ENCODE assay signal across 27 mouse cellular contexts in genomic region chr15:82231100-82231499, GRCm38 (mm10). TPM values are rescaled to one million over a fixed set of nuclear protein-coding genes. Genes with fewer than 3 reads are reported as not detected.
DNase-seq lines count a peak whose midpoint lies in the region; ATAC-seq and TF ChIP-seq lines count a peak whose summit lies in the region.
"Had no signal": no experiment of that assay in that cellular context is flagged by ENCODE, and none has a peak within 500 bp of the region (broad histone marks: within the 10 kb centered on the region; RNA-seq: fewer than 3 reads in every experiment).

No protein-coding gene starts in this region.

- no peak overlapping the region for H3K27ac ChIP-seq in forebrain, embryonic 14.5 days (ENCODE audit: low read depth, low read length)
- no peak overlapping the region for H3K27ac ChIP-seq in forebrain, embryonic 13.5 days
- H3K27ac ChIP-seq in liver, embryonic 12.5 days: peak overlapping the region; percentile 90
- no peak overlapping the region for H3K27ac ChIP-seq in liver, postnatal 0 days (ENCODE audit: low read depth)
- no peak overlapping the region for H3K27ac ChIP-seq in forebrain, embryonic 16.5 days (ENCODE audit: low read length)
- H3K27ac ChIP-seq in cerebellum, adult 2 months (ENCODE audit: insufficient read depth, low read length): no peak overlapping the region
- H3K27ac ChIP-seq: gastrocnemius, adult 2 months; hindbrain, embryonic 14.5 days; left cerebral cortex, adult 2 months; limb, embryonic 15.5 days; neural tube, embryonic 13.5 days had no signal

- no peak for TF ChIP-seq CTCF in liver, postnatal 0 days (IDR thresholded peaks at IDR 0.05; ENCODE audit: low read depth)
- TF ChIP-seq CTCF in cerebellum, adult 2 months (IDR thresholded peaks at IDR 0.05; ENCODE audit: borderline replicate concordance, insufficient read depth, low read depth, low read length): no peak

- ATAC-seq in forebrain, embryonic 14.5 days: peak; percentile 32; the same call in 1 of the 2 replicates
- no peak for ATAC-seq in forebrain, embryonic 13.5 days
- no peak for ATAC-seq in liver, embryonic 12.5 days
- ATAC-seq in liver, postnatal 0 days: no peak
- ATAC-seq in forebrain, embryonic 16.5 days: peak; percentile 43; the same call in 1 of the 2 replicates
- ATAC-seq: inflammation-experienced regulatory T-cells, adult 6 months; midbrain, embryonic 16.5 days; Patski had no signal

- no peaks in the 10 kb centered on the region for H3K9me3 ChIP-seq in forebrain, embryonic 14.5 days (replicated peaks; ENCODE audit: control insufficient read depth, low read length)
- H3K9me3 ChIP-seq in forebrain, embryonic 13.5 days (replicated peaks): no peaks in the 10 kb centered on the region
- no peaks in the 10 kb centered on the region for H3K9me3 ChIP-seq in liver, embryonic 12.5 days (replicated peaks)
- H3K9me3 ChIP-seq in liver, postnatal 0 days (ENCODE audit: low read length): no peaks in the 10 kb centered on the region
- H3K9me3 ChIP-seq in forebrain, embryonic 16.5 days (ENCODE audit: control insufficient read depth, low read length): no peaks in the 10 kb centered on the region
- H3K9me3 ChIP-seq: G1E; limb, embryonic 15.5 days; neural tube, embryonic 13.5 days had no signal

- whole genome bisulfite sequencing in forebrain, embryonic 14.5 days: 75% methylated on average over 4 of the region's 4 CpGs
- WGBS in forebrain, embryonic 13.5 days: 77% methylated on average over 4 of the region's 4 CpGs
- WGBS in liver, embryonic 12.5 days (ENCODE audit: insufficient replicate concordance): 66% methylated on average over 4 of the region's 4 CpGs
- 73% methylated on average over 4 of the region's 4 CpGs for WGBS in liver, postnatal 0 days (ENCODE audit: insufficient replicate concordance)
- WGBS in forebrain, embryonic 16.5 days: 92% methylated on average over 3 of the region's 4 CpGs
- 76% methylated on average over 4 of the region's 4 CpGs for WGBS in cerebellum, adult 2 months

- peaks cover 6% of the 10 kb centered on the region for H3K36me3 ChIP-seq in forebrain, embryonic 14.5 days (ENCODE audit: control insufficient read depth, insufficient read depth, low read length)
- peaks cover 12% of the 10 kb centered on the region for H3K36me3 ChIP-seq in forebrain, embryonic 13.5 days (ENCODE audit: poor library complexity, severe bottlenecking)
- H3K36me3 ChIP-seq in liver, embryonic 12.5 days: peaks cover 13% of the 10 kb centered on the region; the same call in 1 of the 2 replicates
- no peaks in the 10 kb centered on the region for H3K36me3 ChIP-seq in liver, postnatal 0 days (replicated peaks; ENCODE audit: insufficient read depth, low read length)
- H3K36me3 ChIP-seq in forebrain, embryonic 16.5 days (ENCODE audit: control insufficient read depth, insufficient read depth): no peaks in the 10 kb centered on the region
- H3K36me3 ChIP-seq: neural tube, embryonic 13.5 days had no signal

- TF ChIP-seq POLR2A in cerebellum, adult 2 months (IDR thresholded peaks at IDR 0.05; ENCODE audit: borderline replicate concordance, insufficient read depth, low read length): no peak

- no peaks in the 10 kb centered on the region for H3K4me1 ChIP-seq in forebrain, embryonic 14.5 days (ENCODE audit: control insufficient read depth, insufficient read depth, low read length)
- H3K4me1 ChIP-seq in forebrain, embryonic 13.5 days: peaks cover 13% of the 10 kb centered on the region
- peaks cover 54% of the 10 kb centered on the region for H3K4me1 ChIP-seq in liver, embryonic 12.5 days
- peaks cover 20% of the 10 kb centered on the region for H3K4me1 ChIP-seq in liver, postnatal 0 days (ENCODE audit: insufficient read depth)
- H3K4me1 ChIP-seq in forebrain, embryonic 16.5 days (replicated peaks; ENCODE audit: control insufficient read depth, insufficient read depth, low read length): peaks cover 9% of the 10 kb centered on the region
- peaks cover 28% of the 10 kb centered on the region for H3K4me1 ChIP-seq in cerebellum, adult 2 months (ENCODE audit: control insufficient read depth, insufficient read depth, low read length)
- H3K4me1 ChIP-seq: neural tube, embryonic 13.5 days had no signal

- no peak overlapping the region for H3K9ac ChIP-seq in forebrain, embryonic 14.5 days (ENCODE audit: low read length)
- no peak overlapping the region for H3K9ac ChIP-seq in forebrain, embryonic 13.5 days
- H3K9ac ChIP-seq in liver, embryonic 12.5 days: no peak overlapping the region
- H3K9ac ChIP-seq in liver, postnatal 0 days (replicated peaks): no peak overlapping the region
- no peak overlapping the region for H3K9ac ChIP-seq in forebrain, embryonic 16.5 days (replicated peaks; ENCODE audit: low read depth, low read length)
- H3K9ac ChIP-seq: hindbrain, embryonic 14.5 days; limb, embryonic 15.5 days; lung, embryonic 14.5 days; neural tube, embryonic 13.5 days had no signal

- no peak overlapping the region for H3K4me3 ChIP-seq in forebrain, embryonic 14.5 days (ENCODE audit: low read depth, low read length)
- no peak overlapping the region for H3K4me3 ChIP-seq in forebrain, embryonic 13.5 days
- H3K4me3 ChIP-seq in liver, embryonic 12.5 days: no peak overlapping the region
- no peak overlapping the region for H3K4me3 ChIP-seq in liver, postnatal 0 days (ENCODE audit: low read depth, low read length)
- no peak overlapping the region for H3K4me3 ChIP-seq in forebrain, embryonic 16.5 days (replicated peaks; ENCODE audit: low read length)
- H3K4me3 ChIP-seq in cerebellum, adult 2 months (replicated peaks; ENCODE audit: insufficient read depth, low read depth, low read length): no peak overlapping the region
- H3K4me3 ChIP-seq: erythroblast, embryonic 14.5 days; gastrocnemius, adult 2 months; left cerebral cortex, adult 2 months; limb, embryonic 15.5 days; myocyte; neural tube, embryonic 13.5 days had no signal

- DNase-seq in forebrain, embryonic 14.5 days (ENCODE audit: low spot score): no peak
- no peak for DNase-seq in liver, postnatal 0 days
- DNase-seq in A20 (ENCODE audit: low read depth, low spot score): peak; percentile 22
- DNase-seq in cerebellum, adult 2 months: no peak
- DNase-seq: adrenal gland, postnatal 36 days; B cell, adult 2 months; gastrocnemius, adult 2 months; heart, postnatal 4 days; kidney, adult 9 months; left cerebral cortex, postnatal 4 days; lung, postnatal 36 days had no signal

- TF ChIP-seq EP300 in liver, postnatal 0 days (IDR thresholded peaks at IDR 0.05; ENCODE audit: low read depth): no peak

- H3K27me3 ChIP-seq in forebrain, embryonic 14.5 days (replicated peaks; ENCODE audit: control insufficient read depth, insufficient read depth, low read length): no peaks in the 10 kb centered on the region
- H3K27me3 ChIP-seq in forebrain, embryonic 13.5 days: no peaks in the 10 kb centered on the region
- peaks cover 7% of the 10 kb centered on the region for H3K27me3 ChIP-seq in liver, embryonic 12.5 days (replicated peaks)
- H3K27me3 ChIP-seq in liver, postnatal 0 days (ENCODE audit: insufficient read depth, low read length): peaks cover 1% of the 10 kb centered on the region; the same call in 1 of the 2 replicates
- H3K27me3 ChIP-seq in forebrain, embryonic 16.5 days (replicated peaks; ENCODE audit: control insufficient read depth, insufficient read depth, low read length): no peaks in the 10 kb centered on the region
- no peaks in the 10 kb centered on the region for H3K27me3 ChIP-seq in cerebellum, adult 2 months (ENCODE audit: control insufficient read depth, insufficient read depth, low read length)
- H3K27me3 ChIP-seq: CH12.LX; limb, embryonic 15.5 days; neural tube, embryonic 13.5 days; Patski had no signal

- no peak overlapping the region for H3K4me2 ChIP-seq in forebrain, embryonic 14.5 days (ENCODE audit: low read length)
- H3K4me2 ChIP-seq in forebrain, embryonic 13.5 days: no peak overlapping the region
- H3K4me2 ChIP-seq in liver, embryonic 12.5 days: no peak overlapping the region
- H3K4me2 ChIP-seq in liver, postnatal 0 days (ENCODE audit: low read depth, low read length): no peak overlapping the region
- no peak overlapping the region for H3K4me2 ChIP-seq in forebrain, embryonic 16.5 days (ENCODE audit: low read length)
- H3K4me2 ChIP-seq: hindbrain, embryonic 14.5 days; limb, embryonic 15.5 days; lung, embryonic 14.5 days; neural tube, embryonic 13.5 days had no signal

RNA-seq across cellular contexts. Expression of gene Tnfrsf13c, which starts 6.9 kb away (rescaled TPM):
- polyA plus RNA-seq in forebrain, embryonic 14.5 days (2014; fragmentation: Nextera tagmentation; extraction: Ambion mirVana): 0.14 and 0.19 TPM in 2 replicates
- 0.15 and 0.22 TPM in 2 replicates for polyA plus RNA-seq in forebrain, embryonic 13.5 days (2015; fragmentation: Nextera tagmentation; extraction: Ambion mirVana)
- polyA plus RNA-seq in liver, embryonic 12.5 days (2016; fragmentation: Nextera tagmentation; extraction: Ambion mirVana): 0.30 TPM in 2 replicates
- polyA plus RNA-seq in liver, postnatal 0 days (2015; fragmentation: Nextera tagmentation; extraction: Ambion mirVana): 2.0 and 2.3 TPM in 2 replicates
- polyA plus RNA-seq in forebrain, embryonic 16.5 days (2015; fragmentation: Nextera tagmentation; extraction: Ambion mirVana): 0.10 and 0.25 TPM in 2 replicates
- polyA plus RNA-seq in cerebellum, adult 2 months (2012; rRNA removed): 0.89 and 0.93 TPM in 2 replicates
- polyA plus RNA-seq: lung, embryonic 14.5 days had no signal

RNA-seq across cellular contexts. Expression of gene Cenpm, which starts 13.4 kb away (rescaled TPM):
- 42.4 and 63.9 TPM in 2 replicates for polyA plus RNA-seq in forebrain, embryonic 14.5 days (2014; fragmentation: Nextera tagmentation; extraction: Ambion mirVana)
- polyA plus RNA-seq in forebrain, embryonic 13.5 days (2015; fragmentation: Nextera tagmentation; extraction: Ambion mirVana): 71.5 and 76.5 TPM in 2 replicates
- 48.3 and 51.2 TPM in 2 replicates for polyA plus RNA-seq in liver, embryonic 12.5 days (2016; fragmentation: Nextera tagmentation; extraction: Ambion mirVana)
- polyA plus RNA-seq in liver, postnatal 0 days (2015; fragmentation: Nextera tagmentation; extraction: Ambion mirVana): 27.8 and 30.7 TPM in 2 replicates
- 29.8 and 34.6 TPM in 2 replicates for polyA plus RNA-seq in forebrain, embryonic 16.5 days (2015; fragmentation: Nextera tagmentation; extraction: Ambion mirVana)
- polyA plus RNA-seq in cerebellum, adult 2 months (2012; rRNA removed): 3.2 and 3.6 TPM in 2 replicates

RNA-seq across cellular contexts. Expression of gene Shisa8, which starts 18.5 kb away (rescaled TPM):
- 0.61 and 0.77 TPM in 2 replicates for polyA plus RNA-seq in forebrain, embryonic 14.5 days (2014; fragmentation: Nextera tagmentation; extraction: Ambion mirVana)
- 0.74 and 0.77 TPM in 2 replicates for polyA plus RNA-seq in forebrain, embryonic 13.5 days (2015; fragmentation: Nextera tagmentation; extraction: Ambion mirVana)
- polyA plus RNA-seq in liver, embryonic 12.5 days (2016; fragmentation: Nextera tagmentation; extraction: Ambion mirVana): 0.31 and 0.37 TPM in 2 replicates
- 0.08 and 0.13 TPM in 2 replicates for polyA plus RNA-seq in liver, postnatal 0 days (2015; fragmentation: Nextera tagmentation; extraction: Ambion mirVana)
- polyA plus RNA-seq in forebrain, embryonic 16.5 days (2015; fragmentation: Nextera tagmentation; extraction: Ambion mirVana): 0.66 and 0.70 TPM in 2 replicates
- polyA plus RNA-seq in cerebellum, adult 2 months (2012; rRNA removed): 65.4 and 69.9 TPM in 2 replicates
- polyA plus RNA-seq: G1E; inflammation-experienced regulatory T-cells, adult 6 months had no signal

RNA-seq across cellular contexts. Expression of gene 1500009C09Rik, which starts 21.1 kb away (rescaled TPM):
- polyA plus RNA-seq in forebrain, embryonic 14.5 days (2014; fragmentation: Nextera tagmentation; extraction: Ambion mirVana): 13.2 and 19.3 TPM in 2 replicates
- polyA plus RNA-seq in forebrain, embryonic 13.5 days (2015; fragmentation: Nextera tagmentation; extraction: Ambion mirVana): 7.7 and 7.8 TPM in 2 replicates
- not detected in 2 replicates for polyA plus RNA-seq in liver, embryonic 12.5 days (2016; fragmentation: Nextera tagmentation; extraction: Ambion mirVana)
- polyA plus RNA-seq in liver, postnatal 0 days (2015; fragmentation: Nextera tagmentation; extraction: Ambion mirVana): not detected in 2 replicates
- polyA plus RNA-seq in forebrain, embryonic 16.5 days (2015; fragmentation: Nextera tagmentation; extraction: Ambion mirVana): 17.0 and 18.6 TPM in 2 replicates
- polyA plus RNA-seq in cerebellum, adult 2 months (2012; rRNA removed): 195 and 218 TPM in 2 replicates
- polyA plus RNA-seq: erythroblast, embryonic 14.5 days; G1E; heart, embryonic 16.5 days; inflammation-experienced regulatory T-cells, adult 6 months; limb, embryonic 15.5 days; lung, embryonic 14.5 days; myocyte; Patski had no signal

RNA-seq across cellular contexts. Expression of gene Sept3, which starts 43.6 kb away (rescaled TPM):
- 225 and 276 TPM in 2 replicates for polyA plus RNA-seq in forebrain, embryonic 14.5 days (2014; fragmentation: Nextera tagmentation; extraction: Ambion mirVana)
- 248 and 264 TPM in 2 replicates for polyA plus RNA-seq in forebrain, embryonic 13.5 days (2015; fragmentation: Nextera tagmentation; extraction: Ambion mirVana)
- polyA plus RNA-seq in liver, embryonic 12.5 days (2016; fragmentation: Nextera tagmentation; extraction: Ambion mirVana): 0.81 and 1.4 TPM in 2 replicates
- polyA plus RNA-seq in liver, postnatal 0 days (2015; fragmentation: Nextera tagmentation; extraction: Ambion mirVana): 0.06 and 0.07 TPM in 2 replicates
- polyA plus RNA-seq in forebrain, embryonic 16.5 days (2015; fragmentation: Nextera tagmentation; extraction: Ambion mirVana): 427 TPM in 2 replicates
- 306 and 367 TPM in 2 replicates for polyA plus RNA-seq in cerebellum, adult 2 months (2012; rRNA removed)
- polyA plus RNA-seq: erythroblast, embryonic 14.5 days; G1E; inflammation-experienced regulatory T-cells, adult 6 months had no signal

Comparison
In these comparisons a context has a peak if more than half of its experiments do, and no peak if none do; other contexts are left out.
1. ATAC-seq: peak in forebrain, embryonic 14.5 days (single experiment) and forebrain, embryonic 16.5 days (single experiment); none in forebrain, embryonic 13.5 days (single experiment), liver, embryonic 12.5 days (single experiment) and liver, postnatal 0 days (single experiment).
2. RNA of gene Shisa8, which starts 18.5 kb away (polyA plus RNA-seq): 65.4 to 69.9 TPM in cerebellum, adult 2 months; 0.74 to 0.77 TPM in forebrain, embryonic 13.5 days, 0.66 to 0.70 TPM in forebrain, embryonic 16.5 days, 0.61 to 0.77 TPM in forebrain, embryonic 14.5 days, 0.31 to 0.37 TPM in liver, embryonic 12.5 days and 0.08 to 0.13 TPM in liver, postnatal 0 days; every median in the first group is over 10 times any median in the second.